Comparison of ENCODE assay signal across 8 mouse cellular contexts in the genomic region with DNA sequence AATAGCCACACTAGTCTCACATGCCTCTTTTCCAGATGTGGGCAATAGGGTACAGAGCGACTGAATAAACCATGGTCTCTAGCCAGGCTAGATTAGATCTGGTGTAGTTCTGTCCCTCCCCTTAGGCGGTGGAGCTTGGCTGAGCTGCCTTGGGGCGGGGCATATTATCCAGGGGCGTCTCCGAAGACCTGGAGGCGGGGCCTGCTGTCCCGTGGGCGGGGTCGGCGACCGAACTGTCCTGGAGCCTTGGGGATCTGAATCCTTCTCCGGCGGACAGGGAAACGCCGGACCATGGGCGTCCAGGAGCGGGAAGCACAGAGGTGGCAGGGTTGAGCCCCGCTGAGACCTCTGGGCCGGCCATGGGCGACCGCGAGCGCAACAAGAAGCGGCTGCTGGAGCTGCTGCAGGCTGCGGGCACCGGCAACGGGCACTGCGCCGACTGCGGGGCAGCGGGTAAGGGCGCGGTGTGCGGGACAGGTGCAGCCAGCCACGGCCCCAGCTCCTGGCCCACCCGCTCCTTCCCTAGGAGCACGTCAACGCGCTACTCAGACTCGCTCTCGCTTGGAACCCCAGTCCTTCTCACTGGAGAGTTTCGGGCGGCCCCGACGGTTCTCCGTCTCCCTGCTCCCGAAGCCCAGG. TPM values are rescaled to one million over a fixed set of nuclear protein-coding genes. Genes with fewer than 3 reads are reported as not detected.
DNase-seq lines count a peak whose midpoint lies in the region; ATAC-seq and TF ChIP-seq lines count a peak whose summit lies in the region.

TSS of gene Adap2 (plus strand) at position 249 of the 639 bp plus-strand sequence.

- no peaks in the 10 kb centered on the region for H3K36me3 ChIP-seq in embryonic facial prominence, embryonic 14.5 days (ENCODE audit: control insufficient read depth, insufficient read depth, low read length)
- H3K36me3 ChIP-seq in heart, adult 2 months (ENCODE audit: control insufficient read depth, insufficient read depth, low read length), result no peaks in the 10 kb centered on the region
- H3K36me3 ChIP-seq in kidney, adult 2 months (ENCODE audit: control insufficient read depth, insufficient read depth, low read length), result no peaks in the 10 kb centered on the region; the same call in 1 of the 2 replicates
- H3K36me3 ChIP-seq in limb, embryonic 12.5 days, result no peaks in the 10 kb centered on the region
- H3K36me3 ChIP-seq in midbrain, embryonic 13.5 days, result no peaks in the 10 kb centered on the region
- no peaks in the 10 kb centered on the region; the same call in none of the 2 replicates for H3K36me3 ChIP-seq in small intestine, adult 2 months (ENCODE audit: control insufficient read depth, insufficient read depth, low read length)

- peaks cover 41% of the 10 kb centered on the region for H3K27me3 ChIP-seq in embryonic facial prominence, embryonic 14.5 days (replicated peaks; ENCODE audit: control insufficient read depth, insufficient read depth, low read length)
- H3K27me3 ChIP-seq in heart, adult 2 months (ENCODE audit: control insufficient read depth, insufficient read depth, low read length), result no peaks in the 10 kb centered on the region
- no peaks in the 10 kb centered on the region for H3K27me3 ChIP-seq in kidney, adult 2 months (replicated peaks; ENCODE audit: control insufficient read depth, insufficient read depth, low read length)
- H3K27me3 ChIP-seq in limb, embryonic 12.5 days, result peaks cover 67% of the 10 kb centered on the region
- peaks cover 47% of the 10 kb centered on the region for H3K27me3 ChIP-seq in midbrain, embryonic 13.5 days
- H3K27me3 ChIP-seq in small intestine, adult 2 months (ENCODE audit: control insufficient read depth, insufficient read depth, low read length), result no peaks in the 10 kb centered on the region

- H3K4me3 ChIP-seq in bone marrow macrophage, adult 2 months (ENCODE audit: insufficient read depth, low read length), result peak within 1 kb of the TSS; percentile 83
- peak within 1 kb of the TSS; percentile 48 for H3K4me3 ChIP-seq in embryonic facial prominence, embryonic 14.5 days (ENCODE audit: low read depth, low read length)
- peak within 1 kb of the TSS; percentile 74 for H3K4me3 ChIP-seq in heart, adult 2 months
- H3K4me3 ChIP-seq in kidney, adult 2 months (ENCODE audit: insufficient read depth, low read depth, low read length), result peak within 1 kb of the TSS; percentile 83
- H3K4me3 ChIP-seq in limb, embryonic 12.5 days (replicated peaks), result peak within 1 kb of the TSS; percentile 51
- H3K4me3 ChIP-seq in midbrain, embryonic 13.5 days (replicated peaks), result peak within 1 kb of the TSS; percentile 49
- H3K4me3 ChIP-seq in small intestine, adult 2 months (ENCODE audit: low read depth, low read length), result peak within 1 kb of the TSS; percentile 80

- peak within 1 kb of the TSS; percentile 49 for H3K9ac ChIP-seq in embryonic facial prominence, embryonic 14.5 days (ENCODE audit: low read depth, low read length)
- peak within 1 kb of the TSS; percentile 76 for H3K9ac ChIP-seq in heart, adult 2 months (ENCODE audit: low read depth, low read length)
- H3K9ac ChIP-seq in limb, embryonic 12.5 days (replicated peaks), result peak within 1 kb of the TSS; percentile 51
- peak within 1 kb of the TSS; percentile 66 for H3K9ac ChIP-seq in midbrain, embryonic 13.5 days (replicated peaks)

- intact Hi-C loops in heart, adult 2 months (cut with DNase I), result no loop called here

- 1% methylated on average over 18 of the region's 47 CpGs for WGBS in embryonic facial prominence, embryonic 14.5 days
- 3% methylated on average over 47 of the region's 47 CpGs for WGBS in heart, adult 2 months
- WGBS in kidney, adult 2 months, result under 1% methylated on average over 47 of the region's 47 CpGs
- WGBS in limb, embryonic 12.5 days, result 2% methylated on average over 47 of the region's 47 CpGs
- 3% methylated on average over 47 of the region's 47 CpGs for WGBS in midbrain, embryonic 13.5 days
- under 1% methylated on average over 47 of the region's 47 CpGs for WGBS in small intestine, adult 2 months

- TF ChIP-seq EP300 in heart, adult 2 months (IDR thresholded peaks at IDR 0.05; ENCODE audit: insufficient read depth, low read depth, low read length), result no peak

- no peaks in the 10 kb centered on the region for H3K9me3 ChIP-seq in embryonic facial prominence, embryonic 14.5 days (ENCODE audit: control insufficient read depth, low read length)
- no peaks in the 10 kb centered on the region for H3K9me3 ChIP-seq in limb, embryonic 12.5 days
- H3K9me3 ChIP-seq in midbrain, embryonic 13.5 days, result no peaks in the 10 kb centered on the region

- peak within 1 kb of the TSS; percentile 70 for H3K4me2 ChIP-seq in embryonic facial prominence, embryonic 14.5 days (ENCODE audit: low read depth, low read length)
- H3K4me2 ChIP-seq in limb, embryonic 12.5 days, result peak within 1 kb of the TSS; percentile 76
- peak within 1 kb of the TSS; percentile 73 for H3K4me2 ChIP-seq in midbrain, embryonic 13.5 days (replicated peaks)

- no peaks in the 10 kb centered on the region for H3K79me2 ChIP-seq in heart, adult 2 months (replicated peaks; ENCODE audit: control insufficient read depth, insufficient read depth, low read length)

- peak within 1 kb of the TSS; percentile 26 for H3K27ac ChIP-seq in bone marrow macrophage, adult 2 months (ENCODE audit: insufficient read depth, low read depth, low read length)
- H3K27ac ChIP-seq in embryonic facial prominence, embryonic 14.5 days (replicated peaks; ENCODE audit: low read depth, low read length), result no peak within 1 kb of the TSS
- peak within 1 kb of the TSS; percentile 72 for H3K27ac ChIP-seq in heart, adult 2 months
- H3K27ac ChIP-seq in kidney, adult 2 months (ENCODE audit: insufficient read depth, low read depth, low read length), result peak within 1 kb of the TSS; percentile 81
- H3K27ac ChIP-seq in limb, embryonic 12.5 days, result no peak within 1 kb of the TSS
- no peak within 1 kb of the TSS for H3K27ac ChIP-seq in midbrain, embryonic 13.5 days
- peak within 1 kb of the TSS; percentile 57 for H3K27ac ChIP-seq in small intestine, adult 2 months (ENCODE audit: insufficient read depth, low read depth, low read length)

- no peak for TF ChIP-seq POLR2A in bone marrow macrophage, adult 2 months (IDR thresholded peaks at IDR 0.05; ENCODE audit: borderline replicate concordance, low read depth, low read length)
- peak; percentile 88 for TF ChIP-seq POLR2A in heart, adult 2 months (IDR thresholded peaks at IDR 0.05; ENCODE audit: insufficient read depth, low read depth, low read length)
- TF ChIP-seq POLR2A in kidney, adult 2 months (IDR thresholded peaks at IDR 0.05; ENCODE audit: low read depth, low read length), result peak; percentile 65
- TF ChIP-seq POLR2A in small intestine, adult 2 months (IDR thresholded peaks at IDR 0.05; ENCODE audit: low read depth, low read length), result peak; percentile 90

- DNase-seq in embryonic facial prominence, embryonic 14.5 days (ENCODE audit: low spot score), result peak; percentile 82
- peak; percentile 95 to 98 for DNase-seq in heart, adult 2 months
- DNase-seq in kidney, adult 2 months, result peak; percentile 98
- DNase-seq in MN1 (ENCODE audit: low spot score), result no peak

- H3K4me1 ChIP-seq in bone marrow macrophage, adult 2 months (ENCODE audit: control insufficient read depth, insufficient read depth, low read length), result peaks cover 42% of the 10 kb centered on the region
- H3K4me1 ChIP-seq in embryonic facial prominence, embryonic 14.5 days (ENCODE audit: control insufficient read depth, insufficient read depth, low read length), result no peaks in the 10 kb centered on the region
- peaks cover 1% of the 10 kb centered on the region; the same call in 1 of the 2 replicates for H3K4me1 ChIP-seq in heart, adult 2 months (ENCODE audit: control insufficient read depth, insufficient read depth, low read length)
- H3K4me1 ChIP-seq in kidney, adult 2 months (ENCODE audit: control insufficient read depth, insufficient read depth, low read length), result peaks cover 6% of the 10 kb centered on the region; the same call in 1 of the 2 replicates
- H3K4me1 ChIP-seq in limb, embryonic 12.5 days (replicated peaks), result peaks cover 7% of the 10 kb centered on the region
- H3K4me1 ChIP-seq in midbrain, embryonic 13.5 days (replicated peaks), result peaks cover 7% of the 10 kb centered on the region
- H3K4me1 ChIP-seq in small intestine, adult 2 months (ENCODE audit: control insufficient read depth, insufficient read depth, insufficient read length, low read length), result peaks cover 9% of the 10 kb centered on the region

- peak; percentile 92 for ATAC-seq in embryonic facial prominence, embryonic 14.5 days (ENCODE audit: low read depth)
- ATAC-seq in limb, embryonic 12.5 days (ENCODE audit: insufficient number of reproducible peaks, insufficient read depth, low FRiP score, low TSS enrichment, low read depth), result no peak; the same call in 1 of the 2 replicates
- ATAC-seq in midbrain, embryonic 13.5 days, result peak; percentile 67

- no peak for TF ChIP-seq CTCF in bone marrow macrophage, adult 2 months (IDR thresholded peaks at IDR 0.05; ENCODE audit: low read depth, low read length)
- peak; percentile 36 for TF ChIP-seq CTCF in heart, adult 2 months (IDR thresholded peaks at IDR 0.05)
- TF ChIP-seq CTCF in kidney, adult 2 months (conservative IDR thresholded peaks at IDR 0.05; ENCODE audit: insufficient read depth, insufficient read length, low read depth, low read length), result no peak
- TF ChIP-seq CTCF in small intestine, adult 2 months (IDR thresholded peaks at IDR 0.05; ENCODE audit: extremely low read depth, insufficient read length, insufficient replicate concordance, low read depth, low read length), result no peak

RNA-seq across cellular contexts. Expression of gene Adap2, which starts in this region (rescaled TPM):
- 167 and 174 TPM in 2 replicates for polyA plus RNA-seq in bone marrow macrophage, adult 2 months (2012; ENCODE audit: insufficient read depth, insufficient read length, missing spikeins)
- polyA plus RNA-seq in embryonic facial prominence, embryonic 14.5 days (2014; fragmentation: Nextera tagmentation; extraction: Ambion mirVana), result 2.2 and 2.7 TPM in 2 replicates
- 10 to 100 TPM; 10.5 to 11.0 TPM for total RNA-seq in heart, adult 2 months (2021)
- 5.5 and 8.1 TPM in 2 replicates for polyA plus RNA-seq in heart, adult 2 months (2012; rRNA removed)
- 25.9 and 26.8 TPM in 2 replicates for polyA plus RNA-seq in kidney, adult 2 months (2012; rRNA removed)
- 0.45 and 1.2 TPM in 2 replicates for polyA plus RNA-seq in limb, embryonic 12.5 days (2016; fragmentation: Nextera tagmentation; extraction: Ambion mirVana)
- polyA plus RNA-seq in midbrain, embryonic 13.5 days (2015; fragmentation: Nextera tagmentation; extraction: Ambion mirVana), result 2.5 and 2.7 TPM in 2 replicates
- 17.3 and 23.2 TPM in 2 replicates for polyA plus RNA-seq in small intestine, adult 2 months (2012; rRNA removed)

Comparison
In these comparisons a context has a peak if more than half of its experiments do, and no peak if none do; other contexts are left out.
1. H3K27ac ChIP-seq: peak in bone marrow macrophage, adult 2 months (single experiment), heart, adult 2 months (single experiment), kidney, adult 2 months (single experiment) and small intestine, adult 2 months (single experiment); none in embryonic facial prominence, embryonic 14.5 days (single experiment), limb, embryonic 12.5 days (single experiment) and midbrain, embryonic 13.5 days (single experiment).
2. Peak in every context shown above with its lines, with median percentiles within 50 percentile points of each other: H3K4me3 ChIP-seq, H3K4me2 ChIP-seq and H3K9ac ChIP-seq.